Mouse (Mus musculus) myocyte (in vitro differentiated cells): Measurements from ENCODE around the gene Rhbdd1. TPM values are rescaled to one million over a fixed set of nuclear protein-coding genes. Genes with fewer than 3 reads are reported as not detected.

ENCODE experiments used
- H3K27me3 ChIP-seq: one replicate; pipeline ENCODE4 v1.6.1; 2011; ENCODE audit not compliant: control insufficient read depth, insufficient read depth, insufficient read length
- H3K36me3 ChIP-seq: one replicate; pipeline ENCODE4 v1.6.1; 2011; ENCODE audit not compliant: control insufficient read depth, insufficient read depth
- H3K4me2 ChIP-seq: one replicate; pipeline ENCODE4 v1.6.1; 2011; ENCODE audit warnings: low read depth, control low read depth
- H3K4me3 ChIP-seq: one replicate; pipeline ENCODE4 v1.5.1; 2011; ENCODE audit warnings: mild to moderate bottlenecking, control low read depth, moderate library complexity
- H3K79me2 ChIP-seq: one replicate; pipeline ENCODE4 v1.6.1; 2011; ENCODE audit not compliant: control insufficient read depth, insufficient read depth
- H3ac ChIP-seq: one replicate; pipeline ENCODE4 v1.6.1; 2011; ENCODE audit not compliant: control insufficient read depth, insufficient read length
- CEBPB ChIP-seq: IDR thresholded peaks from 2 replicates; pipeline ENCODE4 v1.6.1; 2011; ENCODE audit warnings: mild to moderate bottlenecking, moderate library complexity; ENCODE audit not compliant: poor library complexity, insufficient read depth, severe bottlenecking
- E2F4 ChIP-seq: IDR thresholded peaks from one replicate; pipeline ENCODE4 v1.6.1; 2011; ENCODE audit warnings: mild to moderate bottlenecking, control low read depth, moderate library complexity; ENCODE audit not compliant: insufficient read depth
- MAX ChIP-seq: IDR thresholded peaks from one replicate; pipeline ENCODE4 v1.6.1; 2011; ENCODE audit warnings: low read depth, mild to moderate bottlenecking, control low read depth
- MYOD1 ChIP-seq, 3 experiments: IDR thresholded peaks; one replicate each; pipeline ENCODE4 v1.6.1; 2011; ENCODE audit warnings: control low read depth in 2 of 3, low read depth in 2 of 3, mild to moderate bottlenecking in 2 of 3, moderate library complexity in 1 of 3; ENCODE audit not compliant: insufficient read length in 2 of 3, control insufficient read depth in 1 of 3
- MYOG ChIP-seq, 3 experiments: IDR thresholded peaks; one replicate each; pipeline ENCODE4 v1.6.1; 2011; ENCODE audit warnings: control low read depth in 2 of 3, low read depth in 2 of 3, mild to moderate bottlenecking in 2 of 3; ENCODE audit not compliant: insufficient read length in 2 of 3, control insufficient read depth in 1 of 3, insufficient read depth in 1 of 3
- POLR2A ChIP-seq: IDR thresholded peaks from one replicate; pipeline ENCODE4 v1.6.1; 2011; ENCODE audit warnings: low read depth, mild to moderate bottlenecking, control low read depth, moderate library complexity; ENCODE audit not compliant: insufficient read length
- POLR2AphosphoS2 ChIP-seq: IDR thresholded peaks from one replicate; pipeline ENCODE4 v1.6.1; 2011; ENCODE audit warnings: low read depth, control low read depth; ENCODE audit not compliant: insufficient read length
- REST ChIP-seq: IDR thresholded peaks from one replicate; pipeline ENCODE4 v1.6.1; 2011; ENCODE audit warnings: mild to moderate bottlenecking, control low read depth, moderate library complexity; ENCODE audit not compliant: insufficient read depth, insufficient read length
- SRF ChIP-seq: IDR thresholded peaks from one replicate; pipeline ENCODE4 v1.6.1; 2011; ENCODE audit warnings: low read depth; ENCODE audit not compliant: control insufficient read depth, insufficient read length
- TCF12 ChIP-seq: IDR thresholded peaks from one replicate; pipeline ENCODE4 v1.6.1; 2011; ENCODE audit warnings: mild to moderate bottlenecking, control low read depth; ENCODE audit not compliant: poor library complexity, insufficient read depth, severe bottlenecking
- TCF3 ChIP-seq: IDR thresholded peaks from one replicate; pipeline ENCODE4 v1.6.1; 2011; ENCODE audit warnings: low read depth, control low read depth; ENCODE audit not compliant: insufficient read length
- USF1 ChIP-seq: IDR thresholded peaks from one replicate; pipeline ENCODE4 v1.6.1; 2011; ENCODE audit warnings: low read depth, mild to moderate bottlenecking, control low read depth, moderate library complexity
- polyA plus RNA-seq: library from polyadenylated mRNA; unstranded; fragments of >200 nt; fragmentation: generic; extraction: Trizol; gene quantifications from one replicate; pipeline ENCODE4 v1.2.1, GENCODE M21; 2012; ENCODE audit warnings: missing spikeins

Gene Rhbdd1
- polyA plus RNA-seq, 1 experiment: 43.3 TPM

DNA sequence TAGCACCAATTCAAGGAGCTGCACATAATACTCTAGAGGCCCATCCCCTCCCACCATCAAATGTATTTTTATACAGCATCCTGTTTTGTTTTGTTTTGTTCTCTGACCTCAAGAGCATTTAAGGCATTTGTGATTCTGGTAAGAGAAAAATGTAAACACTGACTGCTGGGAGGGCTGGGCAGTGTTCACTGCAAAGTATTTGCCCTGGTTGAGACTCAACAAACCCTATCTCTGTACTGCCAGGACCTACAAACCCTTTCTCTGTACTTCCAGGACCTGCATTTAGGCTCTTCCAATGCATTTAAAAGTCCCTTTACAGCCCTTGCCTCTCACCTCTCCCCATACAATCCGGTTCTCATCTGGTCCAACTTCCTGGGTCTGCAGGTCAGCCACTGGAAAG lies 41.9 kb upstream of the Rhbdd1 start:
- no peaks in the 10 kb centered on the region for H3K27me3 ChIP-seq
- TF ChIP-seq MYOD1 (IDR thresholded peaks at IDR 0.05; ENCODE audit: control insufficient read depth in 1 of 3, insufficient read length in 2 of 3, low read depth in 2 of 3) (no peak), REST (no peak), POLR2A (no peak), SRF (no peak), E2F4 (no peak)
- H3K4me2 ChIP-seq: no peak overlapping the region
- H3K4me3 ChIP-seq: no peak overlapping the region
- H3K36me3 ChIP-seq: peaks cover 49% of the 10 kb centered on the region
- peaks cover 98% of the 10 kb centered on the region for H3K79me2 ChIP-seq
- H3ac ChIP-seq: no peak overlapping the region

DNA sequence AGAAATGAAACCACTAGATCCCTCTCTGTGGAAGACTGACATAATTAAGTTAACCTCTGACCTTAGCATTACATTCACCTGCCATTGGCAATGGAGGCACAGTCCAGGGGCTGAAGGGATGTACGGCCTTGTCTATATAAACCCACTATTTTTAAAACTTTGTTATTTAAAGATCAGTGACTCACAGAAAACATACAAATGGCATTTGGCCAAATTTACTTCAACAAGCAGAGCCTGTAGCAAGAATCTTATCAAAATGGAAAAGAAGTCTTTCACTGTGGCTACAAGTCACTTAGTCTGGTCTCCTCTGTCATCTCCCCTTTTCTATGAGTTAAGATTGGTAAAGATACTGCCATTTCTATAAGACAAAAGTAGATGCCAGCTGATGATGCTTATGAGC lies 36.5 kb upstream of the Rhbdd1 start:
- Histone ChIP-seq H3K27me3 (no peaks in the 10 kb centered on the region), H3K79me2 (peaks cover 98% of the 10 kb centered on the region), H3K4me3 (no peak overlapping the region), H3K4me2 (no peak overlapping the region), H3ac (no peak overlapping the region), H3K36me3 (peaks cover 39% of the 10 kb centered on the region)
- TF ChIP-seq E2F4 (no peak), POLR2AphosphoS2 (no peak), MYOD1 (IDR thresholded peaks at IDR 0.05; ENCODE audit: control insufficient read depth in 1 of 3, insufficient read length in 2 of 3, low read depth in 2 of 3) (no peak), MAX (no peak), POLR2A (no peak)

DNA sequence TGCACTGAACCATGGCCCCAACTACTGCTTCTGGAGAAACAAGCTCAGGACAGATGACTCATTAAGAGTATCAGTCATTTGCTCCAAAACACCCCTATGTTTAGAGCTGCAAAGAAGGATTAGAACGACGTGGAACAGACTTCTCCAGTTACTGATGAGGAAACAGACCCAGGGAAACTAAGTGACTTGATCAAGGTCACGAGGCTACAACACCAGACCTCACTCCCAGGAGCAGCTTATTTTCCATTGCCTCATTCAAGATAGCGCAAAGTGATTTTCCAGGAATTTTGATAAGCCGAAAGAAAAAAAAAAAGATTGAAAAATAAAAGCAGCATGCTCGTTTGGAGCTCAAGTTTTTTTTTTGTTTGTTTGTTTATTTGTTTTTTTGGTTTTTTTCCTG lies 34.4 kb upstream of the Rhbdd1 start:
- Histone ChIP-seq H3ac (no peak overlapping the region), H3K27me3 (no peaks in the 10 kb centered on the region), H3K36me3 (peaks cover 20% of the 10 kb centered on the region), H3K4me3 (no peak overlapping the region), H3K79me2 (peaks cover 98% of the 10 kb centered on the region), H3K4me2 (peak overlapping the region; percentile 88)
- no peak for TF ChIP-seq TCF3
- TF ChIP-seq CEBPB: no peak
- no peak for TF ChIP-seq USF1
- no peak for TF ChIP-seq TCF12
- no peak for TF ChIP-seq MYOG (IDR thresholded peaks at IDR 0.05; ENCODE audit: control insufficient read depth in 1 of 3, insufficient read depth in 1 of 3, insufficient read length in 2 of 3, low read depth in 2 of 3)
- TF ChIP-seq SRF: no peak
- TF ChIP-seq MAX: no peak
- no peak for TF ChIP-seq POLR2AphosphoS2
- no peak for TF ChIP-seq MYOD1 (IDR thresholded peaks at IDR 0.05; ENCODE audit: control insufficient read depth in 1 of 3, insufficient read length in 2 of 3, low read depth in 2 of 3)
- no peak for TF ChIP-seq POLR2A
- TF ChIP-seq E2F4: no peak
- no peak for TF ChIP-seq REST

DNA sequence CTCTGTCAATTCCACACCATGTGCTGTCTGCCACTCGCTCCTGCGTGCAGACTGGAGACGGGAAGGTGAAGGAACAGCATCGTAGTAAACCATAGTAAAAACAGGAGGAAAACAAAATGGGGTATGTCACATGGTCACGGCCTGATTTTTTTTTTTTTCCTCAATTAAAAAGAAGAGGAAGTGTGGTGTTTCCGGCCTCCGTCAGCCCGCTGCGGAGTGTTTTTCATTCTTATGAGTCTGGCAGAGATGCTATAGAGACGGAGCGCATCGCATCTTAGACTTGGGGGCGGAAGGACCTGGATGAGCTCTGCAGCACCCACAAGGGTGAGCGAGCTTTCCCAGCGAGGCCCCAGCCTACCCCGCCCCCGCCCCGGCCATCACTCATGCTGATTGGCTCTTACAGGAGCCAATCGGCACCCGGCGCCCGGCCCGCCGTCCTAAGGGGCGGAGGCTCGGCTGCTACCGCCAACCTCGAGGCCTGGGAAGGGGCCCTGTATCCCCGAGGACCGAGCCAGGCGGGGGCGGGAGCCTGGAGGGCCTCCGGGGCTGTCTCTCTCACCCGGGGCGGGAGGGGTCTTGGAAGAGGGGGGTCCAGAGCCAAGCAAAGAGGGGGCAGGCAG lies 33.1 kb upstream of the Rhbdd1 start:
- TF ChIP-seq TCF3 (peak; percentile 27), REST (no peak), E2F4 (peak; percentile 20), MYOG (IDR thresholded peaks at IDR 0.05; ENCODE audit: control insufficient read depth in 1 of 3, insufficient read depth in 1 of 3, insufficient read length in 2 of 3, low read depth in 2 of 3) (no peak), MYOD1 (IDR thresholded peaks at IDR 0.05; ENCODE audit: control insufficient read depth in 1 of 3, insufficient read length in 2 of 3, low read depth in 2 of 3) (no peak), TCF12 (no peak), SRF (no peak), CEBPB (no peak), MAX (no peak), USF1 (peak; percentile 64), POLR2A (peak; percentile 76)
- Histone ChIP-seq H3K4me2 (peak overlapping the region; percentile 98), H3K27me3 (no peaks in the 10 kb centered on the region), H3K4me3 (peak overlapping the region; percentile 96), H3K36me3 (peaks cover 7% of the 10 kb centered on the region), H3ac (peak overlapping the region; percentile 36), H3K79me2 (peaks cover 98% of the 10 kb centered on the region)

DNA sequence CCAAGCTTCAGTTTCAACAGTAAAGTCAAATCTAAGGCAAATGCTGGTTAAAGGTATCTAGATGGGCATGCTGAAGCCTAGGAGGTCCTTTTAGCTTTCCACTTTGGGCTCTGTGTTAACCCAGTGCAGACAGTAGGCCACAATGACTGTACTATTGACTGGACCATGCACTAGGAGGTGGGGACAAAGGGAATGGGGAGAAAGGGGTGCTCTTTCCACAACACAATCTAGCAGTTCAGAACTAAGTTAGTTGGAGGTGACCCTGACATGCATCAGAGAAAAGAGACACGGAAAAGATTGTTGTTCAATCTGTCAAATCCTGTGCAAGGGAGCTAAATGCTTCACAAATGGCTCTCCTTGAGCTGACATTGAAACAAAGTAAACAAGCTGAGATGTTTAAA lies 32.4 kb upstream of the Rhbdd1 start:
- Histone ChIP-seq H3K27me3 (no peaks in the 10 kb centered on the region), H3K4me2 (peak overlapping the region; percentile 98), H3K4me3 (peak overlapping the region; percentile 96), H3K79me2 (peaks cover 98% of the 10 kb centered on the region), H3K36me3 (no peaks in the 10 kb centered on the region), H3ac (peak overlapping the region; percentile 36)
- TF ChIP-seq TCF12 (no peak), POLR2A (peak; percentile 23)
